Mouse (Mus musculus) hindbrain, embryonic 15.5 days (tissue): ENCODE results near the gene Gak. TPM values are rescaled to one million over a fixed set of nuclear protein-coding genes. Genes with fewer than 3 reads are reported as not detected.

Experiments
- ATAC-seq: fragments of 200-750 bp; cut with Nextera tagmentation; 2 replicates; pipeline ENCODE4 v1.8.0; 2017; ENCODE audit warnings: low read depth, moderate number of reproducible peaks, moderate TSS enrichment; ENCODE audit not compliant: low FRiP score
- H3K27ac ChIP-seq: fragments of 300-500 bp; sonication (generic); replicated peaks from 2 replicates; pipeline ENCODE4 v1.5.1; 2015; ENCODE audit warnings: mild to moderate bottlenecking, inconsistent platforms
- H3K27me3 ChIP-seq: fragments of 300-500 bp; sonication (generic); 2 replicates; pipeline ENCODE4 v1.6.1; 2015; ENCODE audit warnings: control low read depth, inconsistent platforms
- H3K36me3 ChIP-seq: fragments of 300-500 bp; sonication (generic); 2 replicates; pipeline ENCODE4 v1.6.1; 2015; ENCODE audit warnings: control low read depth, inconsistent platforms
- H3K4me1 ChIP-seq: fragments of 300-500 bp; sonication (generic); replicated peaks from 2 replicates; pipeline ENCODE4 v1.6.1; 2015; ENCODE audit warnings: control low read depth, inconsistent platforms
- H3K4me2 ChIP-seq: fragments of 300-500 bp; sonication (generic); 2 replicates; pipeline ENCODE4 v1.6.1; 2015; ENCODE audit warnings: moderate library complexity, mild to moderate bottlenecking, inconsistent platforms
- H3K4me3 ChIP-seq: fragments of 300-500 bp; sonication (generic); 2 replicates; pipeline ENCODE4 v1.5.1; 2015; ENCODE audit warnings: mild to moderate bottlenecking, inconsistent platforms
- H3K9ac ChIP-seq: fragments of 300-500 bp; sonication (generic); 2 replicates; pipeline ENCODE4 v1.6.1; 2015; ENCODE audit warnings: inconsistent platforms
- H3K9me3 ChIP-seq: fragments of 300-500 bp; sonication (generic); 2 replicates; pipeline ENCODE4 v1.6.1; 2016; ENCODE audit warnings: control low read depth, inconsistent platforms
- WGBS: fragments of 180-500 bp; shearing (Covaris S2); methylation state at CpG from one replicate; pipeline ENCODE4 v1.1.7; 2015; 5-methylcytosine and 5-hydroxymethylcytosine counted together
- polyA plus RNA-seq: library from polyadenylated mRNA; unstranded; fragments of >200 nt; fragmentation: Nextera tagmentation; extraction: Ambion mirVana; gene quantifications from 2 replicates; pipeline ENCODE4 v1.2.1, GENCODE M21; 2015

The Gak gene
- polyA plus RNA-seq = 48.1 and 56.7 TPM in 2 replicates

DNA sequence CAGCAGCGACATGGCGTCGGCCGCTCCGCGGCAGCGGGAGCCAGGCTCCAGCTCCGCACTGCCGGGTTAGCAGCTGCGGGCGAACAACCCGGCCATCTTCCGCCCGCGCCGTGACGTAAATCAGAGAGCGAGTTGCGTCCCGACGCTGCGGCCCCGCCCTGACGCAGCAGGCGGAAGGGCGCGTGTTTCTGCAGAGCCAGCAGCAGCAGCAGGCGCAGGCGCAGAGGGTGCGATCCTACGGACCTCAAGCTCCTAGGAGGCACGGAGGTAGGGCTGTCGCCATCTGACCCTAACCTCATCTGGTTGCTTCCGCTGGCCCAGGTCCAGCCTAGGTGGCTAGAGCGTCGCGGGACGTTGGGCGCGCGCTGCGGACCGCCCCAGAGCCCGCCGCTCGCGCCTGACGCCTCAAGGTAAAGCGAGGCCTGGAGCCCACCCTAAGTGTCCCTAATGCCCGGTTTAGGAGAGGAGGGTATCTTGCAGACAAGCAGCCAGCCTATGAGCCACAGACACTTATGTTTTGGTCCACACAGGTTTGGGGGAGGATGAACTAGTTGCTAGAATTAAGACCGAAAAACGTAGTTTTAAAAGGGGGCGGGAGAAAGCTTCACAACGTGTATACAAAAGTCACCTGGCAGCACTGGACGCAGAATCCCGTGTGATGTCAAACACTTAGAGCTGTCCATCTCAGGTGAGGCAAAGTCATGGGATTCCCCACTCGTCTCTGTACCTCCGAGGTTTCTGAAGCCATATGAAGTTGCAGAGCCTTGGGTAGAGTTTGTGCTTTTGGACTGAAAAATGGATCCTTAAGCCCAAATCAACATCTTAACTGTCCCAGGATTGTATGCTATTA lies at the start of gene Gak, which contains the start of gene Tmem175:
Gak (minus strand) TSS at position 122 of the 850 bp plus-strand sequence.
Tmem175 (plus strand) TSS at position 137 of the 850 bp plus-strand sequence.
- Histone ChIP-seq H3K9ac (peak within 1 kb of the TSS; percentile 98), H3K4me1 (peaks cover 31% of the 10 kb centered on the region), H3K9me3 (no peaks in the 10 kb centered on the region), H3K27ac (peak within 1 kb of the TSS; percentile 92), H3K27me3 (no peaks in the 10 kb centered on the region), H3K4me3 (peak within 1 kb of the TSS; percentile 88), H3K4me2 (peak within 1 kb of the TSS; percentile 88), H3K36me3 (no peaks in the 10 kb centered on the region)
- peak; percentile 97 for ATAC-seq
- under 1% methylated on average over 58 of the region's 58 CpGs for WGBS

DNA sequence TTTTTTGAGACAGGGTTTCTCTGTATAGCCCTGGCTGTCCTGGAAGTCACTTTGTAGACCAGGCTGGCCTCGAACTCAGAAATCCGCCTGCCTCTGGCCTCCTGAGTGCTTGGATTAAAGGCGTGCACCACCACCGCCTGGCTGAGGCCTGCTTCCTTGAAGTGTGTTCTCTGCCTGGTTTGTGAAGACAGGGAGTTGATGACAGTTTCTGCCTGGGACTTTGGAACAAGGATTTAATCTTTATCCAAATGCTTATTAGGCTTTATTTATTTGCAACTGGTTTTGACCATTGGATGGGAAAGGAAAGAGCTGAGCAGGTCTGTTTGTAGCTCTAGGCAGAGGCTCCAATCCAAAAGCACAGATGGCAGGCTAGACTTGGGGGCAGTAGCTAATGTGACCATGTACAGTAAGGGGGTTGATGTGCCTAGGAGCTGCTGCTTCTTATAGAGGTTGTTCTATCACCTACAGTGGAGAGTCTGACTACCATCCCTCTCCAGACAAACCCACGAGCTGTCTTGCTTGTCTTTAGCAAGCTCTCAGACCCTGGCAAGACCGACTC lies 48.8 kb upstream of the Gak start:
- H3K36me3 ChIP-seq = no peaks in the 10 kb centered on the region
- H3K9me3 ChIP-seq = no peaks in the 10 kb centered on the region
- H3K9ac ChIP-seq = no peak overlapping the region
- H3K4me2 ChIP-seq = no peak overlapping the region
- WGBS = 89% methylated on average over 6 of the region's 6 CpGs
- no peak overlapping the region for H3K4me3 ChIP-seq
- H3K27ac ChIP-seq = peak overlapping the region; percentile 45; the same call in 1 of the 2 replicates
- H3K4me1 ChIP-seq = peaks cover 16% of the 10 kb centered on the region
- no peak for ATAC-seq
- no peaks in the 10 kb centered on the region for H3K27me3 ChIP-seq

DNA sequence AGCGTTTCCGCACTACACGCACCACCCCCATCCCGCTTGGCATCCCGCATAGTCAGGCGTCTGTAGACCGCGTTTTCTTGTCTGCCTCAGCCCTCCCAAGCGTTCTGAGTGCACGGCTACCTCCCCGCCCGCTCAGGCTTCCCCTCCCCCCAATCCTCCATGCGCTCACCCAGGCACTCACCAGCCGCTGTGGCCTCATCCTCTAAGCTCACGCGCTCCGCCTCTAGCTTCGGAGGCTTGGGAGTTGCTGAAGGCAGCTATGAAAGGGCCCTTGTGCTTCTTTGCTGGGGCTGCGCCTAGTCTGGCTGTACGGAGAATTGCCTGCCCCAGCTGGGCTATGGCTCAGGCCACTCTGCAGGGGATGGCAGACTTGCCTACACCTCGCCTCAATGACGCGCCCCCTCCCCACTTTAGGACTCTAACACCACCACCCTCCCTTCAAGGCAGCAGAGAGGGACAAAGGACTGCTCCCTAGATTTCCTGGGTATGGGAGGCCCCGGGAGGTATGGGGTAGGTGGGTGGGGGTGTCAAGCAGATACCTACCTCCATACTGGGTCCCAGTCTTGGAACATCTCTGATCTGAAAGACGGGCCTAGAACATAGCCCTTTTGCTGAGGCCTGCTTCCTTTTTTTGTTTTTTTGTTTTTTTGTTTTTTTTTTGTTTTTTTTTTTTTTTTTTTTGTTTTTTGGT lies 48.2 kb upstream of the Gak start:
- ATAC-seq = peak; percentile 93
- Histone ChIP-seq H3K4me3 (peak overlapping the region; percentile 34), H3K9ac (peak overlapping the region; percentile 46), H3K36me3 (no peaks in the 10 kb centered on the region), H3K4me1 (peaks cover 16% of the 10 kb centered on the region), H3K27me3 (no peaks in the 10 kb centered on the region), H3K27ac (peak overlapping the region; percentile 87), H3K9me3 (no peaks in the 10 kb centered on the region), H3K4me2 (peak overlapping the region; percentile 66)
- WGBS = 3% methylated on average over 25 of the region's 25 CpGs

DNA sequence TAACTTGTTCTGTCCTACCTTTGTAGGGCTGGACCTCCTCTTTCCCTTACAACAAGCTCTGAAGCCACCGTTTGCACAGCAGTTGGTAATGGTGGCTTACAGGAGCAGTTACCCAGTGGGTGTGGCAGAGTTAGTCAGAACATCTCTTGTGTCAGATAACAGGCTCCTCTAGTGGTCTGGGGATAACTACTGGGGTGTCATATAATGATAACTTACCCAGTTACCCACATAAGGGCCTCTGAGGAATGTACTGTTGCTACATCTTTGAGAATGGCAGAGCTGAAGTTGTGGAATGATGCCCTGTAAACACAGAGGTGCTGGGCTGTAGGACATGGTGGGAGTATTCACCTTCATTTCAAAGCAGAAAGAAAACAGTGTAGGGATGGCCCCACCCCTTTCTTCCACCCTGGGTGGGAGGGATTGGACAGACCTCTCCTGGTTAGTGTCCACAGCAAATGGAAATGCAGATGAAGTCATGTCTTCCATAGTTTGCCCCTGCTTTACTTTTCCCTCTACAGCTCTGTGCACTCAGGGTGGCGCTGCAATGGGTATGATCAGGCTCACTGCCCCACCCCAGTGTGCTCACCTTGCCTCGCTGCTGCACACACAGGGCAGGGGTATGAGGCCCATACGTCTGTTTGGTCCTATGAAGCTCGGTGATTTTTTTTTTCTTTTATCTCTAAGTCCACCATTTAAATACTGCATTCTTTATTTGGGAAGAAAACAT lies 47.4 kb upstream of the Gak start:
- peak; percentile 75 for ATAC-seq
- Histone ChIP-seq H3K4me1 (peaks cover 16% of the 10 kb centered on the region), H3K27me3 (no peaks in the 10 kb centered on the region), H3K9ac (peak overlapping the region; percentile 46), H3K9me3 (no peaks in the 10 kb centered on the region), H3K4me2 (peak overlapping the region; percentile 66), H3K4me3 (peak overlapping the region; percentile 34), H3K36me3 (peaks cover 2% of the 10 kb centered on the region; the same call in 1 of the 2 replicates), H3K27ac (peak overlapping the region; percentile 87)
- 7% methylated on average over 5 of the region's 5 CpGs for WGBS

DNA sequence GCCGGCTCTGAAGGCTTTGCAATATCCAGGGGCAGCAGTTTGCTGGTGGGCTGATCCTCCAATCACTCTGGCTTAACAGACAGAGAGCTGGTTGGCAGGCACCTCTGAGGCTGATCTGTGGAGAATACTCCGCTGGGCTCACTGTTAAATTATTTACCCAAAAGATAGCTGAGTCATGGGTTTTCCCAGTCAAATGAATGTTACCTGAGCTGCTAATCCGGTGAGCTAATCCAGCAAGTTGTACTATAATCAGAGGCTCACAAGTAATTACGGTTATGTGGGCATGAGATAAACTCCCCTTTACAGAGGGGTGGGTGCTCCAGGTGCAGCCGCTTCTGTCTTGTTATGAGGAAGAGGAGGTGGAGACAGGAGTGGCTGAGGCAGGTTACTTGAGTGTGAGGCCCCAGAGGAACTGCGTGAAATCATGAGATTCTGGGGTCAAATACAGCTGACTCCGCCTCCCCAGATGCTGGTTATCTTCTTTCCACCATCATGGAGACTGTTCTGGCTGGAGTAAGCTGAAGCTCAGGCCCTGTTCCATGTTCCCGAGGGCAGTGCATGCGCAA lies 45.8 kb upstream of the Gak start, which contains the start of gene Slc26a1:
Slc26a1 (minus strand) TSS at position 319 of the 566 bp plus-strand sequence.
- H3K4me1 ChIP-seq = peaks cover 16% of the 10 kb centered on the region
- WGBS = 86% methylated on average over 9 of the region's 9 CpGs
- H3K27me3 ChIP-seq = no peaks in the 10 kb centered on the region
- no peak within 1 kb of the TSS for H3K9ac ChIP-seq
- no peaks in the 10 kb centered on the region for H3K9me3 ChIP-seq
- H3K36me3 ChIP-seq = peaks cover 9% of the 10 kb centered on the region; the same call in 1 of the 2 replicates
- H3K4me2 ChIP-seq = no peak within 1 kb of the TSS
- H3K27ac ChIP-seq = no peak within 1 kb of the TSS
- no peak for ATAC-seq
- H3K4me3 ChIP-seq = no peak within 1 kb of the TSS

DNA sequence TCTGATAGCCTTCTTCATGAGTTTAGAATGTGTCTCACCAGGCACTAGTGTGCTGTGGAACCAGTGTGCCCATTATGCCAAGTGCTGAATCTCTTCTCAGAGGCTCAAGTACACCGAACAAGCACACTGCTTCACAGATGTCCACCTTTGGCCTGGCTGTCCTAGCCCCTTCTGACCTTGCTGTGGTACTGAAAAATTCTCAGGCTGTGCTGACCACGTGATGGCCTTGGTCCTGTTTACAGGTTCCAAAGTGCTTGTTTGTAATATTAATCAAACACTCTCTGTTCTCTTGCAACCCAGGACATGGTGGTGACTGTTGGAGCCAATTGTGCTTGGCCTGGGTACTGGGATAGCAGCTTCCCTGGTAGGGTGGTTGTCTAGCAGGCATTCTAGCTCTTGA lies 45.1 kb upstream of the Gak start:
- WGBS = 88% methylated on average over 2 of the region's 2 CpGs

DNA sequence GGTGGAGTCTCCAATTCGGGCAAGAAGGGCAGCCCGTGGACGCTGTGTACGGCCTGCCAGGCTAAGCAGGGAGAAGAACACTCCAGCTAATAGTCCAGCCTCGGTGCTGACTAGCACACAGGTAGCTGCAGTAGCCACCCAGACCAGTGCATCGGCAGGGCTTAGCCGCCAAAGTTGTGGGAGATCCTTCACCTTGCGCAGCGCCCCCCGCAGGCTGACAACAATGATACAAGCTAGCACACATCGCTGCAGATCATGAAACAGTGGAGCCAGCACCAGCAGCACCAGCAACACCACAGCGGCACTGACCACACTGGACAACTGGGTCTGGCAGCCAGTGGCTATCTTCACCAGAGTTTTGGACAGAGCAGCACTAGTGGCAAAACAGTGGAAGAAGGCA lies 42.2 kb upstream of the Gak start:
- peaks cover 25% of the 10 kb centered on the region for H3K4me1 ChIP-seq
- H3K9me3 ChIP-seq = no peaks in the 10 kb centered on the region
- H3K36me3 ChIP-seq = peaks cover 9% of the 10 kb centered on the region; the same call in 1 of the 2 replicates
- no peak overlapping the region for H3K9ac ChIP-seq
- no peak overlapping the region for H3K4me2 ChIP-seq
- no peak overlapping the region for H3K4me3 ChIP-seq
- whole genome bisulfite sequencing = 94% methylated on average over 12 of the region's 12 CpGs
- ATAC-seq = no peak
- no peak overlapping the region for H3K27ac ChIP-seq
- no peaks in the 10 kb centered on the region for H3K27me3 ChIP-seq

More for the DNA sequence above, 45.1 kb upstream of the Gak start:
- H3K27me3 ChIP-seq = no peaks in the 10 kb centered on the region
- ATAC-seq = no peak
- H3K27ac ChIP-seq = no peak overlapping the region
- no peak overlapping the region for H3K9ac ChIP-seq
- H3K4me3 ChIP-seq = no peak overlapping the region
- H3K4me2 ChIP-seq = no peak overlapping the region
- H3K36me3 ChIP-seq = peaks cover 9% of the 10 kb centered on the region; the same call in 1 of the 2 replicates
- peaks cover 24% of the 10 kb centered on the region for H3K4me1 ChIP-seq
- no peaks in the 10 kb centered on the region for H3K9me3 ChIP-seq

DNA sequence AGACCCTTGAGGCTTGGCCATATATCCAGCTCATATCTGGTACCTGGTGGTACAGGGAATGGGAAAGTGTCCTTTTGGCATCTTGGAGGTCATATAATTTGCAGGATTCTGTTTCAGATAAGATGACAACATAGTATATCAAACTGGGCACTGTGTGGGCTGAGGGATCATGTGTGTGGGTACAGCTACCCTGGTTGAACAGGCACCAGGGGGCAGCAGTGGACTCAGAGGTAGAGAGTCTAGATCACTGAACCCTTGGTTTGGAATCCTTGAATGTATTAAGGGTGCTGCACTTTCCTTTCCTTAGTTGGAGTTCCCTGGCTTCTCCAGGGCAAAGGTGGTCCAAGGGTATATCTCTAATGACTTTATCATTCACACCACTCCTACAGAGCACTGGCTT lies 41.2 kb upstream of the Gak start:
- Histone ChIP-seq H3K36me3 (peaks cover 9% of the 10 kb centered on the region; the same call in 1 of the 2 replicates), H3K27me3 (no peaks in the 10 kb centered on the region), H3K9me3 (no peaks in the 10 kb centered on the region), H3K4me1 (peaks cover 22% of the 10 kb centered on the region), H3K4me2 (no peak overlapping the region), H3K9ac (no peak overlapping the region), H3K27ac (no peak overlapping the region), H3K4me3 (no peak overlapping the region)
- no peak for ATAC-seq

DNA sequence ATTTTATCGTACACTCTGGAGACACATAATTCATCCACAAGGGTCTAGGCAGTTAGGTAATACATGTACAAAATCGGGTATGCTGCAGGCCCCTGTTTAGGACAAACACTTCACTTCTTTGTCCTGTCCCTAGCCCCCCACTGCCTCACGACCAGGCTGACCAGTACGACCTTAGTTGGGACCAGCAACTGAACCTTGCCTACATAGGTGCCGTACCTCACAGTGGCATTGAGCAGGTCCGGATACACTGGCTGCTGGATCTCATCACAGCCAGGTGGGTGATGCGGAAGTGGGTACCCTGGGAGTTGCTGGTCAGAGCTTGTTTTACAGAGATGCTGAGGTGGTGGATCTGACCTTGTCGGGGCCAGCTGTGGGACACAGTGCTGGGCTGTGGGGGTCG lies 40.4 kb upstream of the Gak start:
- peaks cover 9% of the 10 kb centered on the region; the same call in 1 of the 2 replicates for H3K36me3 ChIP-seq
- no peak for ATAC-seq
- 0 out of 2 replicates have a peak overlapping the region, but pooled peaks have one; percentile 64 for H3K9ac ChIP-seq
- H3K4me3 ChIP-seq = peak overlapping the region; percentile 53
- H3K9me3 ChIP-seq = no peaks in the 10 kb centered on the region
- WGBS = 77% methylated on average over 9 of the region's 9 CpGs
- H3K27me3 ChIP-seq = no peaks in the 10 kb centered on the region
- H3K27ac ChIP-seq = peak overlapping the region; percentile 87
- peak overlapping the region; percentile 79 for H3K4me2 ChIP-seq
- H3K4me1 ChIP-seq = peaks cover 22% of the 10 kb centered on the region

DNA sequence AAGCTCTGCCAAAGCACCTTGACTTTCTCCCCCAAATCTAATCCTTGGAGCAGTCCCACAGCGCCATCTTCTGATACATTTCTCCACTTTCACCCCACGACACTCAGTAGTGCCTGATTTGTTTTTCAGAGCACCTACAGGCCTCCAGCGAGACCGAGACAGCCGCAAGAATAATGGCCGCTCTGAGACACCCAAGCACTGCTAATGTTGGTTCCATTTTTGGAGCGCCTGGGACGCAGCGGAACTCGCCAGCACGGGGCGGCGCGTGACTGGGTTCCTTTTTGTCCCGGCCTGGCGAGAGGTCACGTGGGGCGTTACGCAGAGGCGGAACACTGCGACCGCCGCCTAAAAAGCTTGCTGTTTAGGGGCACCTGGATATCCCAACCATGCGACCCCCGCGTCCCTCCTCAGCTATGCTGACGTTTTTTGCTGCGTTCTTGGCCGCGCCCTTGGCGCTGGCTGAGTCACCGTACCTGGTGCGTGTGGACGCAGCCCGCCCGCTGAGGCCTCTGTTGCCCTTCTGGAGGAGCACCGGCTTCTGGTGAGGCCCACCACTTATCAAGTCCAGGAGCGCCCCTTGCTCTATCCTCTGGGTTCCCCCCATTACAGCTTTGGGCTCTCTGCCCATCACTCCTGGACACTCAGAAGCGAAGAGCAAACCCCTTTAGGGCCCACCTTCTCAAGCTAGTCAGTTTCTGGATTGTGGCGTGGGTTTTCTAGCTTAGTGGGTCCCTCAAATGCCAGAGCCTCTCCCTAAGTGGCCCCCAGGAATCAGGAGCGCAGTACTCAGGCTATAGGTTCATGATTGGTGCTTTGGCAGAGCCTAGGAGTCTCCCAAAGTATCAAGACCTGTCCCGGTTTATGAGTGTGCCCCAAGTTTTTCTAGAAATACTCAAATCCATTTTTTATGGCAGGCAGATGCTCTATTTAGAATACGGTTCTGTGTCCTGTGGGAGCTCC lies 39.7 kb upstream of the Gak start, which contains the start of gene Dgkq:
Dgkq (minus strand) TSS at position 696 of the 960 bp plus-strand sequence.
- ATAC-seq = peak; percentile 87
- peak within 1 kb of the TSS; percentile 64 for H3K9ac ChIP-seq
- H3K9me3 ChIP-seq = no peaks in the 10 kb centered on the region
- H3K4me3 ChIP-seq = peak within 1 kb of the TSS; percentile 53
- H3K4me2 ChIP-seq = peak within 1 kb of the TSS; percentile 79
- H3K27ac ChIP-seq = peak within 1 kb of the TSS; percentile 87
- 7% methylated on average over 43 of the region's 43 CpGs for WGBS
- H3K4me1 ChIP-seq = peaks cover 22% of the 10 kb centered on the region
- peaks cover 9% of the 10 kb centered on the region; the same call in 1 of the 2 replicates for H3K36me3 ChIP-seq
- H3K27me3 ChIP-seq = no peaks in the 10 kb centered on the region
